Comparison of ENCODE assay signal across 27 mouse cellular contexts in genomic region chrX:106129877-106130276, GRCm38 (mm10). TPM values are rescaled to one million over a fixed set of nuclear protein-coding genes. Genes with fewer than 3 reads are reported as not detected.
DNase-seq lines count a peak whose midpoint lies in the region; ATAC-seq and TF ChIP-seq lines count a peak whose summit lies in the region.
"Had no signal": no experiment of that assay in that cellular context is flagged by ENCODE, and none has a peak within 500 bp of the region (broad histone marks: within the 10 kb centered on the region; RNA-seq: fewer than 3 reads in every experiment).

No protein-coding gene starts in this region.

- no peaks in the 10 kb centered on the region for H3K36me3 ChIP-seq in forebrain, embryonic 11.5 days (ENCODE audit: control insufficient read depth, insufficient read depth, low read length)
- no peaks in the 10 kb centered on the region for H3K36me3 ChIP-seq in stomach, postnatal 0 days (ENCODE audit: control insufficient read depth, insufficient read depth, low read length)
- H3K36me3 ChIP-seq: embryonic facial prominence, embryonic 10.5 days; embryonic facial prominence, embryonic 12.5 days; forebrain, embryonic 12.5 days had no signal

- H3K9me3 ChIP-seq in forebrain, embryonic 11.5 days (ENCODE audit: control insufficient read depth, low read length), result no peaks in the 10 kb centered on the region
- no peaks in the 10 kb centered on the region for H3K9me3 ChIP-seq in stomach, postnatal 0 days (ENCODE audit: control insufficient read depth, low read length)
- H3K9me3 ChIP-seq: embryonic facial prominence, embryonic 10.5 days; embryonic facial prominence, embryonic 12.5 days; forebrain, embryonic 12.5 days; G1E had no signal

- no peak overlapping the region for H3K9ac ChIP-seq in forebrain, embryonic 11.5 days (ENCODE audit: low read length)
- no peak overlapping the region for H3K9ac ChIP-seq in stomach, postnatal 0 days (ENCODE audit: low read length)
- H3K9ac ChIP-seq: embryonic facial prominence, embryonic 12.5 days; forebrain, embryonic 12.5 days had no signal

- no peak overlapping the region for H3K4me3 ChIP-seq in forebrain, embryonic 11.5 days (ENCODE audit: low read depth, low read length)
- no peak overlapping the region for H3K4me3 ChIP-seq in stomach, postnatal 0 days (ENCODE audit: low read depth, low read length)
- H3K4me3 ChIP-seq: embryonic facial prominence, embryonic 10.5 days; embryonic facial prominence, embryonic 12.5 days; forebrain, embryonic 12.5 days had no signal

- no peak overlapping the region for H3K27ac ChIP-seq in forebrain, embryonic 11.5 days (ENCODE audit: low read depth, low read length)
- H3K27ac ChIP-seq in stomach, postnatal 0 days (replicated peaks), result no peak overlapping the region
- H3K27ac ChIP-seq: embryonic facial prominence, embryonic 10.5 days; embryonic facial prominence, embryonic 12.5 days; forebrain, embryonic 12.5 days had no signal

- H3K4me1 ChIP-seq in forebrain, embryonic 11.5 days (replicated peaks; ENCODE audit: control insufficient read depth, insufficient read depth, low read length), result no peaks in the 10 kb centered on the region
- H3K4me1 ChIP-seq in stomach, postnatal 0 days (replicated peaks; ENCODE audit: control insufficient read depth, insufficient read depth), result no peaks in the 10 kb centered on the region
- H3K4me1 ChIP-seq: embryonic facial prominence, embryonic 10.5 days; embryonic facial prominence, embryonic 12.5 days; forebrain, embryonic 12.5 days had no signal

- H3K27me3 ChIP-seq in forebrain, embryonic 11.5 days (ENCODE audit: control insufficient read depth, insufficient read depth, low read length), result no peaks in the 10 kb centered on the region; the same call in 1 of the 2 replicates
- H3K27me3 ChIP-seq in stomach, postnatal 0 days (ENCODE audit: control insufficient read depth, insufficient read depth, low read length), result no peaks in the 10 kb centered on the region
- H3K27me3 ChIP-seq: CH12.LX; embryonic facial prominence, embryonic 12.5 days; forebrain, embryonic 12.5 days had no signal

- peak; percentile 78 for ATAC-seq in granulocyte monocyte progenitor cell, adult 5-6 weeks (replicated peaks; ENCODE audit: poor library complexity, severe bottlenecking)
- ATAC-seq in megakaryocyte, adult 5-6 weeks (ENCODE audit: poor library complexity, severe bottlenecking), result peak; percentile 72
- peak; percentile 70 for ATAC-seq in monocyte, adult 5-6 weeks (replicated peaks; ENCODE audit: insufficient number of reproducible peaks, low FRiP score, low TSS enrichment, poor library complexity, severe bottlenecking)
- ATAC-seq in forebrain, embryonic 11.5 days (replicated peaks; ENCODE audit: low FRiP score), result no peak
- no peak for ATAC-seq in stomach, postnatal 0 days (ENCODE audit: low FRiP score, low TSS enrichment)
- ATAC-seq: activated CD4-positive, CD25-positive, alpha-beta regulatory T cell, adult 4 months; CD4-positive, CD25-positive, alpha-beta regulatory T cell, adult 4 months; forebrain, embryonic 14.5 days; forebrain, embryonic 16.5 days; Patski had no signal

- peak; percentile 7 for DNase-seq in lung, postnatal 25 days (ENCODE audit: low spot score)
- no peak for DNase-seq in lung, adult 18-20 months
- no peak for DNase-seq in forebrain, embryonic 11.5 days (ENCODE audit: low spot score)
- no peak for DNase-seq in retina, postnatal 1 day
- DNase-seq in stomach, postnatal 0 days (ENCODE audit: low spot score), result no peak
- DNase-seq: adrenal gland, adult 8-10 months; adrenal gland, postnatal 14 days; adrenal gland, postnatal 36 days; B cell, adult 2 months; cerebellum, adult 11-12 months; cerebellum, adult 2 months; cerebellum, adult 9-10 months; cerebellum, postnatal 10 days; cerebellum, postnatal 25 days had no signal

- no peak for TF ChIP-seq EP300 in stomach, postnatal 0 days (optimal IDR thresholded peaks at IDR 0.05)

- no peak for TF ChIP-seq CTCF in stomach, postnatal 0 days (IDR thresholded peaks at IDR 0.05; ENCODE audit: low read depth)

- H3K4me2 ChIP-seq in forebrain, embryonic 11.5 days (ENCODE audit: low read depth, low read length, severe bottlenecking), result no peak overlapping the region
- H3K4me2 ChIP-seq in stomach, postnatal 0 days (replicated peaks; ENCODE audit: low read depth), result no peak overlapping the region
- H3K4me2 ChIP-seq: embryonic facial prominence, embryonic 12.5 days; forebrain, embryonic 12.5 days had no signal

- WGBS in forebrain, embryonic 11.5 days, result 92% methylated on average over 4 of the region's 4 CpGs
- WGBS in stomach, postnatal 0 days, result 83% methylated on average over 4 of the region's 4 CpGs

RNA-seq across cellular contexts. Expression of gene Tlr13, which starts 13.1 kb away (rescaled TPM):
- total RNA-seq in granulocyte monocyte progenitor cell, adult 5-6 weeks (2014; fragmentation: Nextera tagmentation), result 0.39 and 0.96 TPM in 2 replicates
- 1.8 and 2.0 TPM in 2 replicates for total RNA-seq in granulocyte monocyte progenitor cell, adult 5-6 weeks (2017)
- total RNA-seq in megakaryocyte, adult 5-6 weeks (2015), result 116 and 127 TPM in 2 replicates
- total RNA-seq in megakaryocyte, adult 5-6 weeks (2017), result 131 and 150 TPM in 2 replicates
- 152 to 248 TPM (median 234 TPM) in 3 replicates for total RNA-seq in monocyte, adult 5-6 weeks (2017)
- polyA plus RNA-seq in forebrain, embryonic 11.5 days (2014; fragmentation: Nextera tagmentation; extraction: Ambion mirVana), result 0.12 and 0.41 TPM in 2 replicates
- polyA plus RNA-seq in stomach, postnatal 0 days (2015; fragmentation: Nextera tagmentation; extraction: Ambion mirVana), result 0.54 and 0.78 TPM in 2 replicates
- total RNA-seq: CH12.LX had no signal
- polyA plus RNA-seq: CD4-positive, CD25-positive, alpha-beta regulatory T cell, adult 4 months; G1E; Patski had no signal

RNA-seq across cellular contexts. Expression of gene Pgk1, which starts 57.0 kb away (rescaled TPM):
- total RNA-seq in granulocyte monocyte progenitor cell, adult 5-6 weeks (2014; fragmentation: Nextera tagmentation), result 363 and 404 TPM in 2 replicates
- 392 and 401 TPM in 2 replicates for total RNA-seq in granulocyte monocyte progenitor cell, adult 5-6 weeks (2017)
- 313 and 334 TPM in 2 replicates for total RNA-seq in megakaryocyte, adult 5-6 weeks (2015)
- total RNA-seq in megakaryocyte, adult 5-6 weeks (2017), result 306 and 317 TPM in 2 replicates
- total RNA-seq in monocyte, adult 5-6 weeks (2017), result 128 to 201 TPM (median 187 TPM) in 3 replicates
- 505 and 518 TPM in 2 replicates for polyA plus RNA-seq in forebrain, embryonic 11.5 days (2014; fragmentation: Nextera tagmentation; extraction: Ambion mirVana)
- polyA plus RNA-seq in stomach, postnatal 0 days (2015; fragmentation: Nextera tagmentation; extraction: Ambion mirVana), result 143 and 166 TPM in 2 replicates

Comparison
In these comparisons a context has a peak if more than half of its experiments do, and no peak if none do; other contexts are left out.
1. ATAC-seq: peak in granulocyte monocyte progenitor cell, adult 5-6 weeks (single experiment), megakaryocyte, adult 5-6 weeks (single experiment) and monocyte, adult 5-6 weeks (single experiment); none in forebrain, embryonic 11.5 days (single experiment) and stomach, postnatal 0 days (single experiment).
2. RNA of gene Tlr13, which starts 13.1 kb away (total RNA-seq): 152 to 248 TPM in monocyte, adult 5-6 weeks and 116 to 150 TPM in megakaryocyte, adult 5-6 weeks; 0.39 to 2.0 TPM in granulocyte monocyte progenitor cell, adult 5-6 weeks; every median in the first group is over 10 times any median in the second.